Mouse (Mus musculus) midbrain, embryonic 12.5 days (tissue): Measurements from ENCODE around the gene Nsun7. TPM values are rescaled to one million over a fixed set of nuclear protein-coding genes. Genes with fewer than 3 reads are reported as not detected.
A peak's percentile ranks its signal among the peaks of the same experiment; 100 is the strongest.
"Not testable (repeated sequence)": the region's sequence is repeated elsewhere in the genome, so short reads cannot be mapped to it uniquely, and the experiment has no call there.

Experiments used
- ATAC-seq: fragments of 200-750 bp; cut with Nextera tagmentation; 2 replicates; pipeline ENCODE4 v1.8.0; 2017; ENCODE audit warnings: low read depth, moderate TSS enrichment, moderate library complexity; ENCODE audit not compliant: low FRiP score
- H3K27ac ChIP-seq: fragments of 300-500 bp; sonication (generic); replicated peaks from 2 replicates; pipeline ENCODE4 v1.5.1; 2016; ENCODE audit warnings: mild to moderate bottlenecking
- H3K27me3 ChIP-seq: fragments of 300-500 bp; sonication (generic); 2 replicates; pipeline ENCODE4 v1.6.1; 2016; ENCODE audit warnings: mild to moderate bottlenecking
- H3K36me3 ChIP-seq: fragments of 300-500 bp; sonication (generic); 2 replicates; pipeline ENCODE4 v1.6.1; 2016
- H3K4me1 ChIP-seq: fragments of 300-500 bp; sonication (generic); 2 replicates; pipeline ENCODE4 v1.6.1; 2016
- H3K4me2 ChIP-seq: fragments of 300-500 bp; sonication (generic); replicated peaks from 2 replicates; pipeline ENCODE4 v1.6.1; 2016; ENCODE audit warnings: mild to moderate bottlenecking, moderate library complexity
- H3K4me3 ChIP-seq: fragments of 300-500 bp; sonication (generic); 2 replicates; pipeline ENCODE4 v1.5.1; 2016; ENCODE audit warnings: mild to moderate bottlenecking
- H3K9ac ChIP-seq: fragments of 300-500 bp; sonication (generic); replicated peaks from 2 replicates; pipeline ENCODE4 v1.6.1; 2016; ENCODE audit warnings: mild to moderate bottlenecking, moderate library complexity
- H3K9me3 ChIP-seq: fragments of 300-500 bp; sonication (generic); 2 replicates; pipeline ENCODE4 v1.6.1; 2016; ENCODE audit warnings: mild to moderate bottlenecking
- WGBS: fragments of 180-500 bp; shearing (Covaris S2); methylation state at CpG from one replicate; pipeline ENCODE4 v1.1.7; 2016; 5-methylcytosine and 5-hydroxymethylcytosine counted together
- polyA plus RNA-seq: library from polyadenylated mRNA; unstranded; fragments of >200 nt; fragmentation: Nextera tagmentation; extraction: Ambion mirVana; gene quantifications from 2 replicates; pipeline ENCODE4 v1.2.1, GENCODE M21; 2016

The Nsun7 gene
- polyA plus RNA-seq, 1 experiment from 2014 or later = 1.9 TPM

DNA sequence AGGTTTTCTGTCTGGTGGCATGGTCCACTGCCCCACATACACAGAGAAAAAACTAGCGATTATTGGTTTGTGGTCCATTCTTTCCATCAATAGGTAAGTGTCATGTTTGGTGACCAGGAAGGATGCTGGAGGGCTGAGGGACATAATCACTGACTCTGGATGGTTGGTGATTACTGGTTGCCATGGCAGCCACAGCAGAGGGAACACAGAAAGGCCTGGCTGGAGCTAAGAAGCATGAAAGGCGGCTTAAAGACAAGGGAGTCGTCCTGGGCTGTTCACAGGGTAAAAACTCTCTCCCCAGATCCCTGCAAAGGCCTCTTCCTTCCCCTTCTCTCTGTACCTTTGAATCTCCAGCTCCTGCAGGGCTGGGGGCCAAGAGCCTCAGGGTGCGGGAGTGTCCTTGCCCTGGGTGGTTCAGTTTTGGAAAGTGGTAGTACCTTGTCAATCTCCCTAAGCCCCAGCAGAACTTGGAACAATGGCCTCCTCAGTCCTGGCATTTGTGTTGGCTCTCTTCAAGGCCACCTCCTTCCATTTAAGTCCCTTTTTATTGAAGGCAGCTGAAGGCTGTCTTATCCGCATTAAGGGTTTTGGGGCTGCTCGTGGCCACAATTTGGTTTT lies 15.5 kb upstream of the Nsun7 start:
- H3K9me3 ChIP-seq = no peaks in the 10 kb centered on the region
- H3K36me3 ChIP-seq = no peaks in the 10 kb centered on the region
- H3K9ac ChIP-seq = no peak overlapping the region
- WGBS = 12% methylated on average over 6 of the region's 6 CpGs
- ATAC-seq = peak; percentile 76; the same call in 1 of the 2 replicates
- no peaks in the 10 kb centered on the region for H3K27me3 ChIP-seq
- H3K4me3 ChIP-seq = no peak overlapping the region
- peak overlapping the region; percentile 75 for H3K27ac ChIP-seq
- peaks cover 13% of the 10 kb centered on the region for H3K4me1 ChIP-seq
- H3K4me2 ChIP-seq = no peak overlapping the region; the same call in 1 of the 2 replicates

DNA sequence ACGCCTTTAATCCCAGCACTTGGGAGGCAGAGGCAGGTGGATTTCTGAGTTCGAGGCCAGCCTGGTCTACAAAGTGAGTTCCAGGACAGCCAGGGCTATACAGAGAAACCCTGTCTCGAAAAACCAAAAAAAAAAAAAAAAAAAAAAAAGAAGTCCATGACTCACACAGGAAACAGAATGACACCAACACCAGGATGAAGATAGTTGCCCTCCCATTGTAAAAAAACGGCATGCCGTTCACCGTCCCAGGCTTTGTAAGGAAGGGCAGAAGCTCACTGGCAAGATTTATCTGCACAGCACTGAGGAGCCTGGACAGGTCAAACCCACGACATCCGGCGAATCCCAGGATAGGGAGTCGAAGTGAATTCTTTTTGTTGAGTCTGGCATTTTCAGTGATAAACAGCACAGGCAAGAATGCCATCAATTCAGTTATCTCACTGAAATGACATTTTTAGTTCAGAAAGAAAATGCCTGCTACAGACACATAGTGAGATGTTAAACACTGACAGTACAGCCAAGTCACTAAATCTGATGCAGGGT lies 13.7 kb upstream of the Nsun7 start:
- no peak overlapping the region for H3K27ac ChIP-seq
- ATAC-seq = no peak
- H3K4me2 ChIP-seq = no peak overlapping the region
- H3K9me3 ChIP-seq = no peaks in the 10 kb centered on the region
- no peaks in the 10 kb centered on the region for H3K36me3 ChIP-seq
- H3K4me3 ChIP-seq = no peak overlapping the region
- H3K4me1 ChIP-seq = peaks cover 13% of the 10 kb centered on the region
- WGBS = 88% methylated on average over 9 of the region's 10 CpGs
- no peak overlapping the region for H3K9ac ChIP-seq
- no peaks in the 10 kb centered on the region for H3K27me3 ChIP-seq

- H3K4me3 ChIP-seq = no peak overlapping the region
- ATAC-seq = no peak
- H3K4me2 ChIP-seq = no peak overlapping the region
- WGBS = 66% methylated on average over 5 of the region's 5 CpGs
- no peaks in the 10 kb centered on the region for H3K27me3 ChIP-seq
- H3K36me3 ChIP-seq = no peaks in the 10 kb centered on the region
- H3K27ac ChIP-seq = no peak overlapping the region
- H3K9me3 ChIP-seq = no peaks in the 10 kb centered on the region
- H3K4me1 ChIP-seq = no peaks in the 10 kb centered on the region
- no peak overlapping the region for H3K9ac ChIP-seq
These were observed 6.5 kb upstream of the Nsun7 start for GRCm38 (mm10) chr5:66253219-66253618.

DNA sequence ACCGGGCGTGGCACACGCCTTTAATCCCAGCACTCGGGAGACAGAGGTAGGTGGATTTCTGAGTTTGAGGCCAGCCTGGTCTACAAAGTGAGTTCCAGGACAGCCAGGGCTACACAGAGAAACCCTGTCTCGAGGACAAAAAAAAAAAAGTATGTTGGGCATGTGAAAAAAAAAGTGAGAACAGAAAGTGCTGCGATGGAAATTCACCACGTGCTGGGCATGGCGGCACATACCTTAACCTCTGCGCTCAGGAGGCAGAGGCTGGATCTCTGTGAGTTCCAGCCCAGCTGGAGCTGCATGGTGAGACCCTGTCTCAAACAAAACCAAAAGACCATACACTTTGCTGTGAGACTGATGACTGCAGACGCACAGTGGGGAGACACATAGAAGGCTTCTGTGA lies 4.7 kb upstream of the Nsun7 start:
- Histone ChIP-seq H3K4me2 (no peak overlapping the region), H3K27me3 (no peaks in the 10 kb centered on the region), H3K9me3 (no peaks in the 10 kb centered on the region), H3K9ac (no peak overlapping the region), H3K4me3 (no peak overlapping the region), H3K36me3 (no peaks in the 10 kb centered on the region), H3K4me1 (peaks cover 4% of the 10 kb centered on the region; the same call in 1 of the 2 replicates), H3K27ac (no peak overlapping the region)
- no peak for ATAC-seq
- 88% methylated on average over 10 of the region's 10 CpGs for WGBS

DNA sequence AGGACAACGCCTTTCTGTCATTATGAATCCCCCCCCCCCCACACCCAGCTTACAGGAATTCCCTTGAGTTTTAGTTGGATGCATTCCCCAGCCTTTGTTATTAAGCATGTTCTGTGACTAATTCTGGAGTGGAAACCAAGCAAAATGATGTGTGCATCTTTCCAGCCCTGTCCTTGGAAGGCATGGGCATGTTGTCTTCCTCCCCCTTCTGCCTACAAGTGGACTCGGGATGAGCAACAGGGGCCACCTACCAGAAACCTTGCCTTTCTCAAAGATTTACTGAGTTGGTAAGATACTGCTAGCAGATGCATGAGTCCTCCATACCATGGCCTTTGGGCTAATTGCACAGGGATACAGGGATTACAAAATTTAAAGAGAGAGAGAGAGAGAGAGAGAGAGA lies 697 bp upstream of the Nsun7 start:
- no peaks in the 10 kb centered on the region for H3K27me3 ChIP-seq
- H3K4me3 ChIP-seq = no peak overlapping the region
- H3K4me2 ChIP-seq = no peak overlapping the region
- 68% methylated on average over 2 of the region's 2 CpGs for WGBS
- peaks cover 7% of the 10 kb centered on the region; the same call in 1 of the 2 replicates for H3K4me1 ChIP-seq
- no peak overlapping the region for H3K27ac ChIP-seq
- no peaks in the 10 kb centered on the region for H3K36me3 ChIP-seq
- no peaks in the 10 kb centered on the region for H3K9me3 ChIP-seq
- H3K9ac ChIP-seq = no peak overlapping the region
- ATAC-seq = no peak

- not testable (repeated sequence) for H3K36me3 ChIP-seq, ATAC-seq, H3K9me3 ChIP-seq, H3K4me1 ChIP-seq, H3K27me3 ChIP-seq
- 5% methylated on average over 5 of the region's 5 CpGs for WGBS
- Histone ChIP-seq H3K4me2 (peak overlapping the region; percentile 85), H3K9ac (peak overlapping the region; percentile 69), H3K27ac (0 out of 2 replicates have a peak overlapping the region, but pooled peaks have one; percentile 52), H3K4me3 (peak overlapping the region; percentile 70)
These were observed 304 bp upstream of the Nsun7 start for GRCm38 (mm10) chr5:66259431-66259755.

- ATAC-seq = no peak
- H3K4me2 ChIP-seq = no peak overlapping the region
- no peaks in the 10 kb centered on the region for H3K27me3 ChIP-seq
- no peaks in the 10 kb centered on the region for H3K36me3 ChIP-seq
- no peak overlapping the region for H3K9ac ChIP-seq
- no peak overlapping the region for H3K4me3 ChIP-seq
- H3K4me1 ChIP-seq = peaks cover 7% of the 10 kb centered on the region; the same call in 1 of the 2 replicates
- H3K9me3 ChIP-seq = no peaks in the 10 kb centered on the region
- H3K27ac ChIP-seq = no peak overlapping the region
- WGBS = 81% methylated on average over 2 of the region's 2 CpGs
These were observed 2.8 kb downstream of the Nsun7 start for GRCm38 (mm10) chr5:66262475-66262874.

GRCm38 (mm10) chr5:66263398-66263797 lies 3.7 kb downstream of the Nsun7 start:
- Histone ChIP-seq H3K9me3 (no peaks in the 10 kb centered on the region), H3K4me1 (peaks cover 7% of the 10 kb centered on the region; the same call in 1 of the 2 replicates), H3K27me3 (no peaks in the 10 kb centered on the region), H3K36me3 (no peaks in the 10 kb centered on the region), H3K4me3 (no peak overlapping the region), H3K9ac (no peak overlapping the region), H3K4me2 (no peak overlapping the region), H3K27ac (no peak overlapping the region)
- WGBS = 29% methylated on average over 4 of the region's 4 CpGs
- no peak for ATAC-seq

DNA sequence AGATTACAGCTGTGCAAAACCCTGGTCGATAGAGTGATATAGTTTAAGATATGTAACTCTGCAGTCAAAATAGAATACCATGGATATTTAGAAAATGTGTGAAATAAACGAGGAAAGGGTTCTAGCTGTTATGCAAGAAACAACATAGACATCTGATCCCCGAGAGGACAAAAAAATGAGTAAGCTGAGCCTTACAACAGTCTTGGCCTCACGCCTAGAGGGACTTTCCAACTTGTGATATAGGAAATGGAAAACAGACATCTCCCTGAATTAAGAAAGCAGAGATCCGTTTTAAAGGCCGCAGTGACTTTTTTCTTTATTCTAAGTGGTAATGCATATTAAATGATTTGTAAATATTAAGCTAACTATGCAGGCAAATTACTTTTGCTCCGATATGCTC lies 9.9 kb downstream of the Nsun7 start:
- no peak for ATAC-seq
- H3K36me3 ChIP-seq = no peaks in the 10 kb centered on the region
- no peak overlapping the region for H3K27ac ChIP-seq
- H3K4me2 ChIP-seq = no peak overlapping the region
- WGBS = 89% methylated on average over 7 of the region's 7 CpGs
- no peaks in the 10 kb centered on the region for H3K4me1 ChIP-seq
- H3K9ac ChIP-seq = no peak overlapping the region
- no peaks in the 10 kb centered on the region for H3K27me3 ChIP-seq
- no peak overlapping the region for H3K4me3 ChIP-seq
- H3K9me3 ChIP-seq = no peaks in the 10 kb centered on the region

- H3K4me3 ChIP-seq = no peak overlapping the region
- H3K9ac ChIP-seq = no peak overlapping the region
- no peaks in the 10 kb centered on the region for H3K27me3 ChIP-seq
- no peak for ATAC-seq
- H3K4me2 ChIP-seq = no peak overlapping the region
- H3K4me1 ChIP-seq = no peaks in the 10 kb centered on the region
- no peak overlapping the region for H3K27ac ChIP-seq
- H3K9me3 ChIP-seq = no peaks in the 10 kb centered on the region
- 64% methylated on average over 2 of the region's 2 CpGs for WGBS
- H3K36me3 ChIP-seq = no peaks in the 10 kb centered on the region
These were observed 11.4 kb downstream of the Nsun7 start for GRCm38 (mm10) chr5:66271141-66271540.

- no peak overlapping the region for H3K4me3 ChIP-seq
- no peak overlapping the region for H3K27ac ChIP-seq
- ATAC-seq = no peak
- H3K9ac ChIP-seq = no peak overlapping the region
- H3K36me3 ChIP-seq = no peaks in the 10 kb centered on the region
- H3K27me3 ChIP-seq = no peaks in the 10 kb centered on the region
- no peak overlapping the region for H3K4me2 ChIP-seq
- WGBS = 70% methylated on average over 3 of the region's 3 CpGs
- no peaks in the 10 kb centered on the region for H3K4me1 ChIP-seq
- H3K9me3 ChIP-seq = no peaks in the 10 kb centered on the region
These were observed 14.7 kb downstream of the Nsun7 start for GRCm38 (mm10) chr5:66274417-66274816.

- 81% methylated on average over 2 of the region's 2 CpGs for WGBS
- no peaks in the 10 kb centered on the region for H3K4me1 ChIP-seq
- H3K9ac ChIP-seq = no peak overlapping the region
- no peak for ATAC-seq
- H3K27me3 ChIP-seq = no peaks in the 10 kb centered on the region
- no peak overlapping the region for H3K4me2 ChIP-seq
- no peaks in the 10 kb centered on the region for H3K36me3 ChIP-seq
- no peaks in the 10 kb centered on the region for H3K9me3 ChIP-seq
- H3K4me3 ChIP-seq = no peak overlapping the region
- no peak overlapping the region for H3K27ac ChIP-seq
These were observed 20.0 kb downstream of the Nsun7 start for GRCm38 (mm10) chr5:66279650-66280049.

DNA sequence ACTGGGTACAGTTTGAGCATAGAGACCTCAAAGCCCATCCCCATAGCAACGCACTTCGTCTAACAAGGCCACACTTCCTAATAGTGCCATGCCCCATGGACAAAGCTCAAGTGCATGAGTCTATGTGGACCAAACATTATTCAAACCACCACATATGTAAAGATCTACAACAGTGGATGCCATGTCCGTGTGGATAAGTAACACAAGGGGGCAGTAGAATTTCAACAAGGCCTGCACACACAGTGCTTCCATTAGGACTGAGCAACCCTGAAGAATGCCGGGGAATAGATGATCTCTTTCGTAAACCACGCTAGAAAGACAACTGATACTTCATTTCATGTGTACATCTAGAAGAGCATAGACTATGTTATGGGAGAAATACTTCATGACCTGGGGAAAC lies 21.0 kb downstream of the Nsun7 start:
- H3K4me2 ChIP-seq = no peak overlapping the region
- no peak for ATAC-seq
- H3K4me3 ChIP-seq = no peak overlapping the region
- no peaks in the 10 kb centered on the region for H3K4me1 ChIP-seq
- no peak overlapping the region for H3K9ac ChIP-seq
- no peaks in the 10 kb centered on the region for H3K36me3 ChIP-seq
- H3K9me3 ChIP-seq = 0 out of 2 replicates have a peak, but pooled peaks cover under 1% of the 10 kb centered on the region
- no peak overlapping the region for H3K27ac ChIP-seq
- 80% methylated on average over 6 of the region's 6 CpGs for WGBS
- no peaks in the 10 kb centered on the region for H3K27me3 ChIP-seq
